Mouse (Mus musculus): ENCODE data around the gene Sorbs1. TPM values are rescaled to one million over a fixed set of nuclear protein-coding genes. Genes with fewer than 3 reads are reported as not detected.

Gene Sorbs1
- total RNA-seq, 4 experiments from 2014 or later = 159 to 179 (median 160) TPM

DNA sequence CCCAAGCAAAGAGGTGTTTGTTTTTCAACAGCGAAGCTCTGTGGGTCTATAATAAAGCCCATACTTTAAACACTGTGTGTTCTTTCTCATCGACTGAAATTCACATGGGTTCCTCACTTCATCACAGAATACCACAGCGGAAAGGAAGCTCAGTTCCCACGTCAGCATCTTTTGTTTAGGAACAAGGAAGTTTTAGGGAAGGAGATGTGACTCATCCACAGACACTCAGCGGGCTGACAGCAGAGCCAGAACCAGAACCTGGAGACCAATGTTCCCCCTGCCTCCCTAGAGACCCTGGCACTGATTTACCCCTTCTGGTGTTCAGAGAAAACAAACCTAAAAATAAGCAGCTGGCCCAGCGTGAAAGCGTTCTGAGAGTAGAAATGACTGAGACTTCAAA lies 208.1 kb downstream of the Sorbs1 start:
- no peak for DNase-seq (ENCODE audit: low spot score in 2 of 2)

DNA sequence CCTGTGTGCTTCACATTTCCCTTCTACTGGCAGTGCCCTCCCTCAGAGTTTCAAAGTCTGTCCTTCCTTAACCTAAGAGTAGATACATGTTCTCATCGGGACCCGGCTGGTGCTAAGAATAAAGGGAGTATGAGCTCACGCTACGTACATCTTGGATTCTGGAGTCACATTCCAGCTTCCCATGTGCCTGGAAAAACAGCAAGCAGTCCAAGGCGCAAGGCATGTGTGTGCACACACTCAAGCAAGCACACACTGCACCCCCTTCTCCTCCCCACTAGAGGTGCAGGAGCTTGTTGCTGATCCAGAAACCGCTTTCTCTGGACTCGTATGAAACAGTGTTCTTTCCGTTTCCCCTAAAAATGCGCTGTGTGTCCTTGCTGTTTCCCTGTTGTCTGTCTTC lies 210.7 kb downstream of the Sorbs1 start:
- peak in 1 of 2 experiments; percentile 57 for DNase-seq (ENCODE audit: low spot score in 2 of 2)

DNA sequence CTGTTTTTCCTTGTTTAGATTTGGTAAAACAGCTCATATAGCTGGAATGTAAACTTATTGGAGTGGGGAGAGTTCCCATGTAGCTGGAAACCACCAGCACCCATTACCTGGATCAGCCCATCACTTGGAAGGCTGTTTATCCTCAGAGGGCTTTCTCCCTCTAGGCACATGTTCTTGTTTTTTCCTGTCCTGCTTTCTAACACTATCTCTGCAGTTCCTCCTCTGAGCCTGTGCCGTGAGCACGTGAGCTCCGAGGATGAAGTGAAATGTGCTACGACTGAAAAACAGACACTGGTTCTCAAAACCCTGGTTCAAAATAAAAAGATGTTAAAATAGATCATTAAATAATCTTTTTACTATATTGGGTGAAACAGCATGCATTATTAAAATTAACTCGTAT lies 211.1 kb downstream of the Sorbs1 start:
- DNase-seq (ENCODE audit: low spot score in 2 of 2) = no peak

DNA sequence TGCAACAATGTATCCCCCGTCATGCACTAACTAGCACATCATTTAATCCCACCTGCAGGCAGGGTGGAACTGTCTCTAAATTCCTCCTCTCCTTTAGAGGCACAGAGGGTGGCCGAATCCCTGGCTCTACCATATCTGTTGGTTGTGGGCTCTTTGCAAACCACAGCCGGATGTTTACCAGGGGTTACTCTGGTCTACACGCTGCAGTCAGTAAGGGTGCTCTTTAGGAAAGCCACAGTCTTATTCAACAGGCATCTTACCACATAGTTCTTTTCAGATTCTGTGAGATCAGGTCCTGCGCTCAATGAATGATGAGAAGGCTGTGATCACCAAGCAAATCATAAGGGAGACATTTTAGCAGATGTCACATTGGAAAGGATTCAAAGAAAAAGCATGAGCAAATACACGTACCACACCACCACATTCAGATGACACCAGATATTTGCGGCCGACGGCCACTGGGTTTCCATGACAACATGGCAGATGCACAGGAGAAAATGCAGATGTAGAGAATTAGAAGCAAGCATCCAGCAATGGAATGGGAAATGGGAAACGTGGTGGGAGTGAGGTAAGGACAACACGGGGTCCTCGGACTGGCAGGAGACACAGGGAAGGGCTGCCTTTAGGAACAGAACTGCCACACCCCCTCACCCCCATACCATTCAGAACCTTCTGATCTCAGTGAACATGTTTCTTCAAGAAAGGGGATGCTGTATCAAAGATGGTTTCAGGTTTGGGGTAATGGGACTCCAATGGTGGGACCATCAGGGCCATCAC lies 213.4 kb downstream of the Sorbs1 start:
- DNase-seq (ENCODE audit: low spot score in 2 of 2) = peak in 1 of 2 experiments; percentile 79

DNA sequence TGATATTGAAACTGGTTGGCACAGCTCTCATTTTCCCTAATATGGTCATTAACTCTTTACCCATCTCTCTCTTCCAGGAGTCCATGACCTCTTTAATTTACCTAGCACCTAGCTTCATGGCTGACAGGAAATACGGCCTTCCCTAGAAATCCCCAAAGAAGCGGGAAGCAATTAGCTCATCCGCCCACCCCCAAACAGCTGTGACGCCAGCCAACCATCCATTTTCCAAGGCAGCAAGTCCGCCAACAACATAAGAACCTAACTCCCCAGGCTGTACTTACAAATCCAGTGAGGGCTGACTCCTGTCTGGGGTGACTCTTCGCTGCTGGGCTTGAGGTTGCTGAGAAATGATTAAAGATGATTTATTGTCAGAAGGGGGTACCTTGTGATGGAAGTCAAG lies 214.4 kb downstream of the Sorbs1 start:
- DNase-seq (ENCODE audit: low spot score in 2 of 2) = no peak

DNA sequence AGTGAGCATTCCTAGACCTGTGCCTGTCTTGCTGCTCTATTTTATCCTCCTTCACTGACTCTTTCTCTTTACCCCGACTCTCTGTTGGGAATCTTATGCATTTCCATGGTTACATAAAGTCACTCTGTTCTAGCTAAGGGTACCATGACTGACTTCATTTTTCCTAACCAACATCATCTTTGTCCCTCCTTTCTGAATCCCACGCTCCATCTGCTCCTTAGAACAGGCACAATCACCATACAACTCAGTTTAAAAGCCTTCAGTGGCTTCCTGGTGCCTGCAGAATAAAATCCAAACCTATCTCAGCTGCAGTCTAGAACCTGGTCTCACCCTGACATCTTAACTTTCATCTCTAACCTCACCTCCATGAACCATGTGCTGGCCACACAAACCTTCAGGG lies 215.0 kb downstream of the Sorbs1 start:
- DNase-seq (ENCODE audit: low spot score in 2 of 2) = peak in 1 of 2 experiments; percentile 76

DNA sequence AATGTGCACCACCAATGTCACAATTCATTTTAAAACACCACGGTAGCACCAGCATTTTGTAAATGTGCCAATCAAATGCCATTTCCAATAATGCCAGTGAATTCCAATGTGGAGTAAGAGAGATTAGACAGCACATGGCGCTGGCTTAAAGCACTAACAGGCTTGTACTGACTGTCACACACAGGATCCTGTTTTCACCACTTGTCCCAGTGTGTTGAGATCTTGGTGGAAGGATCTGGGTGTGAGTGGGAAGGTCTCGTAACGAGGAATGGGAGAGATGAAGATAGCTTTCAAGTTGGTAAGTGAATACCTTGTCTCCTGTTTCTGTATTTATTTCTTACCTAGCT lies 215.8 kb downstream of the Sorbs1 start:
- no peak for DNase-seq (ENCODE audit: low spot score in 2 of 2)

DNA sequence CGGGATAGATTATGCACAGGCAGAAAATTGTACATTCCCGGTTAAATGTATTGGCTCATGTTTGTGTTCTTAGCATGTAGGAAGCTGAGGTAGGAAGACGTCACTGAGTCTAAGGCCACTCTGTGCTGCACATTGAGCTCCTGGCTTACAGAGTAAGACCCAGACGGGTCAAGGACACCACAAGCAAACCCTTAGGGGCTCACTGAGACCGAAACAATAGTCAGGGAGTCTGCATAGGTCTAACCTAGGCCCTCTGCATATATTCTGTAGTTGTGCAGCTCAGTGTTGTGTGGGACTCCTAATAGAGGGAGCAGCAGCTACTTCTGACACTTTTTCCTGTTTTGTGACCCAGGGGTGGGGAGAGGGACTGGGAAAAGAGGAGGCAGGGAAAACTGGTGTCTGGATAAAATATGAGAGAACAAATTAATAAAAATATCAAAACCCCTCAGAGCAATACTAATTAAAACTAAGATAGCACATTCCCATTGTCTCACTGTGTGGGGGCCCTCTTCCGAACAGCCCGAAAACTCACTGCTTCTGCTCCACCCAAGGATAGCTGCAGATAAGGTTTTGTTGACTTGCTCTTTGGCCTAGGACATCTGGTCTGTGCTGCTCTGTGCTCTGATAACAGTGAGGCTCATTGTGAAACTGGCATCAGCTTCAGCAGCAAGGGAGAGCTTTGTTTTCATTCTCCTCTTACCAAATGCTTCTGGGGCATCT lies 216.3 kb downstream of the Sorbs1 start:
- no peak for DNase-seq (ENCODE audit: low spot score in 2 of 2)

DNA sequence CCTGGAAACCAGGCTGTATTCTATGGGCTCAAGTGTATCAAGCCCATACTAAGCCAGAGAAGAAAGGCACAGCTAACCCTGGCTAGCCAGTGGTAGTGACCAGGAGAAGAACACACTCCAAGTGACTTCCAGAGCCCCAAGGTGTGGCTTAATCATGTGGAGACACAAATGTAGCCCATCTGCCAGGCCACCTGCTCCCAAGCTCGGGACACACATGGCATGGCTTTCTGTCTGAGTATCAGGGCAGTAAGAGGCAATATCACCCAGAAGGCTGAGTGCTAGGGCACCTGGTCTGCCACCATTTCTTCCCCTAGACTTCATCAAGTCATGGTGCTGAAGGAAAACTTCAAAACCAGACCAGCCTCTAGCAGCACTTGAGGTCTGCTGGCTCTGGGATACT lies 219.3 kb downstream of the Sorbs1 start:
- DNase-seq (ENCODE audit: low spot score in 2 of 2) = no peak

DNA sequence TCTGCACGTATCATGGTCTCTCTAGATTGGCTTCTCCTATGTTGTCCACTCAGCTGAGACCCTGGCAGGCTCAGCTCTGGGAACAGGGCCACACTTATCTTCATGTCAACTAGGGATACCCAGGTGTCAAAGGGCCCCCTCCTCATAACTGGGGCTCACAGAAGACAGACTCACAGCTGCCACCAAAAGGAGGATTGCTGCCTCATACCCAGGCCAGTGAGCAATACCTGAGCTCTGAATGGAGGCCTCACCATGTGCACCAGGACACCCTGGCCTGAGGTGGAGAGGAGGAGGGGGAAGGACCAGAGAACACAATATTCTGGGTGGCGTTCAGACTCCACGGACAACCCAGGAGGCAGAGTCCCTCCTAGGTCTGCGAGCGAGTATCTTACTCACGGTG lies 219.8 kb downstream of the Sorbs1 start:
- no peak for DNase-seq (ENCODE audit: low spot score in 2 of 2)

DNA sequence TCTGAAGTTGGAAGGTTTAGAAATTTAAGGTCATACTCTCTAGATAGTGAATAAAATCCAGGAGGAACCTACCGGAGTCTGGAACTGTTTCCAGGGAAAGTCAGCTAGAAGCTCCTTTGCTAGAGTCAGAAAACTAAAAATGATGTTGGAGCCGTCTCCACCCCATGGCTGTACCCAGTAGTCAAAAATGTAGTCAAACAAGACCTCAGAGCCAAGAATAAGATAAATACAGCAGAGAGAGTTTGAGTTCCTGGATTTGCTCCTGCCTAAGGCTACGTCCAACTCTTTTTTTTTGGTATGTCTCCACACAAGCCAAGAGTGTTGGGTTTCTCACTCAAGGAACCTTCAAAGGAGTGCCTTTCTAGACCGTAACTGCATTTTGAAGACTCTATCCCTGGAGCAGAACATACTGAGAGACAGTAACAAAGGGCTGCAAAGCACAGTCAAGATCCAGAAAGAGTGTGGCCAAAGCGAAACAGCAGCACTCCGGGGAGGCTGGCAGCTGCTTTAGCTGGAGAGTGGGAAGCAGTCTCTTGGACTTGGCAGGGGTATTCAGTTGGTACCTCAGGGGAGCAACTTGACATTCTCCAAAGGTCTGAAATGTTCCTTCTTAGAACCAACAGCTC lies 223.4 kb downstream of the Sorbs1 start:
- no peak for DNase-seq (ENCODE audit: low spot score in 2 of 2)

DNA sequence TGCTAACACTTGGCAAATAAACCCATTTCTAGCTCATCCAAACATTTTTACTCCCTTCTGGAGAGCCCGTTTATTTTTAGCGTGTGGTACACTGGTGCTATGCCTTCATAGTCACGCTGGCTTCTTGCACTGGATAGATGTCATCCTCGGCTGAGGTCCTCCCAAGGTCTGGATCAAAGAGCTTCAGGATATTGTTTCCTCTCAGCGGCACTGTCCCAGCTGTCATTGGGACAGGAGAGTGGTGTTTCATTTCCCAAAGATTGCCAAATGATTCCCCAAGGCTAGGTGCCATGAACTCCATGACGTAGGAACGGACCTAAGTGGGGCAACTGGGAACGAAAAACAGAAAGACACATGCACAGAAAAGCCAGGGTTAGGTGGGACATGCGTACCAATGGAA lies 225.2 kb downstream of the Sorbs1 start:
- no peak for DNase-seq (ENCODE audit: low spot score in 2 of 2)

DNA sequence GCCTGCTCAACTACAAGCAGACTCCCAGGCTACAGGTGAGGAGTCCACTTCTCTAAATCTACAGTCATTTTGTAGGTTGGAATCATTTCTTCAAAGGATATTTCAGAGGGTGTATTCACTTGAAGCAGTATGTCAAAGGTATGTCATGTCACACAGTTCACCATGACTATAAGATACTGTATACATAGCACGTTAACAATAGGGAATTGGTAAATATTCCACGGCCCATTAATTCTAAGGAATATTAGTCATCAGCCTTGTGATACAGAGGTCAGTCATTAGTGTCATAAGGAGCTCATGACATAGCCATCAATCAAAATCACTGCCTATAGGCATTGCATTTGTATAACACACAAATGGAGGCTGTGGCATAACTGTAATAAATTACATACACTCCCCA lies 228.9 kb downstream of the Sorbs1 start:
- no peak for DNase-seq (ENCODE audit: low spot score in 2 of 2)

DNA sequence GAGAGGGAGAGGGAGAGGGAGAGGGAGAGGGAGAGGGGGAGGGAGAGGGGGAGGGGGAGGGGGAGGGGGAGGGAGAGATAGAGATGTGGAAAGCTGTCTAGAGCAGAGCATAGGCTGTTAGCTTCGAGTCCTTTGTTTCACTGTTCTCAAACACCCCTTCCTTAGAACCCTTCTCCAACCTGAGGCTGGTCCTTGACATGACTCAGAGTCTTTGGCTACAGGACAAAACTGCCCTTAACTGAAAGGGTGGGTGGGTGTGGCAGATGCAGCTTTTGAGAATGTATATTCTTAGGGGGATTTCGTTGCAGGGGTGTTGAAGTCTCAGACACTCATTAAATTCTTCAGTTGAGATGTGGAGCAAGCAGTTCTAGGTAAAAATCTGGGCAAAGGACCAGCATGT lies 230.2 kb downstream of the Sorbs1 start:
- DNase-seq (ENCODE audit: low spot score in 2 of 2) = no peak

DNA sequence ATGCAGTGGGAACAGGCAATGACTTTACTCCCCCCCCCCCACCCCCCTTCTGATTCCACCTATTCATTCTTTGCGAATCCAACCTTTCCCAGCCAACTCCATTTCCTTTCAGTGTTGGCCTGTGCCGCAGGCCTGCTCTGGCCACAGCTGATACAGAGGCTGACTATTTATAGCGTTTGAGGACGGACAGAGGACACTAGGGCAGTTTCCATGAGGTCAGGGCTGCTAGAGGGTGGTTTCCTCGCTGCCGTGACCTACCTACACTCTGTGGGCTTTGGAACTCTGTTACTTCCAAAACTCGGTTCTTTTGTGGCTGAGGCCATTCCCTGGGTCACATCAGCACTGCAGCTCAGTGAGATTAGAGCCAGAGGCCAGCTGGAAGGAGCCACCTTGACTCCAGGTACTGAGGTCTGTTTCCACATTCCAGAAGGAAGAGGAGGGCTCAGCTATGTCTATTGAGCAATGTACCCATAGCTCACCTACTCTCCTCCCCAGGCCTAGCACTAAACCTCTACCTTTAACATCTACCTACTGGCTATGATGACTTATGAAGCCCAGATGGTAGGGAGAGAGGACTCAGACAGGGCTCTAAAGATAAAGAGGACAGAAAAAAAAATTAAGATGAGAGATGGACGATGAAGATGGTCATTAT lies 235.1 kb downstream of the Sorbs1 start:
- DNase-seq (ENCODE audit: low spot score in 2 of 2) = no peak

DNA sequence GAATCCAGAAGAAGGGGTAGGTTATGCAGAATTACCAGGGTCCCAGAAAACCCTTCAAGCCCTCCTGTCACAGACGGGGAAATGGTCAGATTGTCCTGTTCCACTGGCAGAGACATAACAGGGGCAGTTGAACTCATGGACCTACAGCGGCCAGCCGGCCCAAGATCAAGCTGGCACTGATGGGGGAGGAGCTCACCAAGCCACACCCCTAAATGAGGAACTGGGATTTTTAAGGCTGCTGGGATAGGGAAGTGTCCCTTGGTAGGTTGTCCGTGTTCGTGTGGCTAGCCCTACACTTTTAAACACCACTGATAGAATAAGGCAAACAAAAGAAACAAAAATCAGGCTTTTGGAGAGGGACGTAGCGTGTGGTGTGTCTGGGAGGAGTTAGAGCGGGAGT lies 236.1 kb downstream of the Sorbs1 start:
- DNase-seq (ENCODE audit: low spot score in 2 of 2) = no peak

DNA sequence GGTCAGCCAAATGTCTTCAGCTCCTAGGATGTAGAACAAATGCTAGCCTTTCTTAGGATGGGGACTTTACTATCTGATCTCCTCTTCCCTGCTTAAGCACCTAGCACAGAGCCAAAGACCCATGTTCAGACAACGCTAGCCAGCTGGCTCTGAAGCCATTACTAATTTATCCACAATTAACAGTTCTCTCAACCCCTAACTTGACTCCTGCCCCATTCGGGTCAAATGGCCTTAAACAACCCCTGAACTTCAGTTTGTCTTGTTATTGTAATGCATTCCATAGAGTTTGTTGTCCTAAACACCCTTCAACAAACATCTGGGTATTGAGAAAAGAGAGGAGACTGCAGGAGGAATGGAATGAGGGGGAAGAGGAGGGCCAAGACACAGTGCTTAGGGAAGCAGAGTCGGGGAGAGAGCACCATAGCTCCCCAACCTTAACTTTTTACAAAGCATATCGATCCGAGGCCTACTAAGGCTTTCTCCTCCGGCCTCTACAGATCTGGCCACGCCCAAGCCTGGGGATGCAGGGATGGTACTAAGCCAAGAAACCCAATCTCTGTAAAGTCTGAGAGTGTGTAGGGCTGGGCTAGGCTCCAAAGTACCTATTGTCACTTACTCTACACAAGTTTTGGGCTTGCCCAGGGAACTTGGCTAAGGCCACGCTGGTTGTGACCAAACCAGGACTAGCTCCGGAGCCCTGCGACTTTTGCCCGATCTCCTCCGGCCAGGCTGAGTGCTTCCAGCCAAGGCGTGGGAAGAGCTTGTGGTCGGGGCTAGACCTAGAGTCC lies 238.0 kb downstream of the Sorbs1 start:
- DNase-seq (ENCODE audit: low spot score in 2 of 2) = no peak

DNA sequence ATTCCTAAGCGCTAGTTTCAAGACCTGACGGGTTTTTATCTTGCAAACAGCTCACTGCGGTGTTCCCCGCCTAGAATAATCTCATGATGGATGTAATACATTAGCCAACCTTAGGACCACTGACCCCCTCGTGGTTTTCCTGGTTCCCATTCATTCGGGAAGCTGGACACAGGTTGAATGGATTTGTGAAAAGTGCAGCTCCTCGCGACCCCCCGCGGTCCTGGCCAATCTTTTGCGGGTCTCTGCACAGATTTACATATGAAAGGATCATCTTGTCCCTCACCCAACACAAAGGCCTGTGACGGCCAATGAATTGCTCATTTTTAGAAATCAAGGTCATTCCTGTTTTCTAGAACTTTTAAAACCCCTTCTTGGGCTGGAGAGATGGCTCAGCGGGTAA lies 240.9 kb downstream of the Sorbs1 start:
- no peak for DNase-seq (ENCODE audit: low spot score in 2 of 2)

DNA sequence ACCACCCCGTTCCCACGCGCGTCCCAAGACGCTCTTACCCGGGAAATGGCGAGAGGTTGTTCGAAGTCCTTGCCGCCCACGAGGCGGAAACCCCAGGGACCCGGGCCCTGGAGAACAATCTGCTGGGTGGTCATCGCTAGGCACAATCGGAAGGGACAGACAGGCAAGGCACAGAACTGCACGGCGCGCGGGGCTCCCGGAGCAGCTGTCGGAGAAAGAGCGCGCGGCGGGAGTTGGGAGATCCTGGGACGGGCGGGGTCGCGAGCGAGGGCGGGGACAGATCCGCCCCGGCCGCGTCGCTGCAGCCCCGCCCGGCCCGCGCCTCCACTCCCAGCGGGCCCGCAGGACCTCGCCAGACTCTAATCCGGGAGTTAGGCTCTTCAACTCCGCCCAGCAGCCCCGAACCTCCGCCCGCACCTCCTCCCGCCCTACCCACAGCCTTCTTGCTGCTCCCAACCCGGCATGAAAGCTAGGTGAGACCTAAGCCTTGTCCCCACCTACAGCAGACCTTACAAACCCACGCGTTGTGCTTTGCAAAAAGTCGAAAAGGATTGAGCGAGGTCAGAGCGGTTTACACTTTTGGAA lies 242.2 kb downstream of the Sorbs1 start, which contains the start of gene Pdlim1:
Gene Pdlim1 (minus strand): TSS at position 535 of the 585 bp plus-strand sequence.
- no peak for DNase-seq (ENCODE audit: low spot score in 2 of 2)

DNA sequence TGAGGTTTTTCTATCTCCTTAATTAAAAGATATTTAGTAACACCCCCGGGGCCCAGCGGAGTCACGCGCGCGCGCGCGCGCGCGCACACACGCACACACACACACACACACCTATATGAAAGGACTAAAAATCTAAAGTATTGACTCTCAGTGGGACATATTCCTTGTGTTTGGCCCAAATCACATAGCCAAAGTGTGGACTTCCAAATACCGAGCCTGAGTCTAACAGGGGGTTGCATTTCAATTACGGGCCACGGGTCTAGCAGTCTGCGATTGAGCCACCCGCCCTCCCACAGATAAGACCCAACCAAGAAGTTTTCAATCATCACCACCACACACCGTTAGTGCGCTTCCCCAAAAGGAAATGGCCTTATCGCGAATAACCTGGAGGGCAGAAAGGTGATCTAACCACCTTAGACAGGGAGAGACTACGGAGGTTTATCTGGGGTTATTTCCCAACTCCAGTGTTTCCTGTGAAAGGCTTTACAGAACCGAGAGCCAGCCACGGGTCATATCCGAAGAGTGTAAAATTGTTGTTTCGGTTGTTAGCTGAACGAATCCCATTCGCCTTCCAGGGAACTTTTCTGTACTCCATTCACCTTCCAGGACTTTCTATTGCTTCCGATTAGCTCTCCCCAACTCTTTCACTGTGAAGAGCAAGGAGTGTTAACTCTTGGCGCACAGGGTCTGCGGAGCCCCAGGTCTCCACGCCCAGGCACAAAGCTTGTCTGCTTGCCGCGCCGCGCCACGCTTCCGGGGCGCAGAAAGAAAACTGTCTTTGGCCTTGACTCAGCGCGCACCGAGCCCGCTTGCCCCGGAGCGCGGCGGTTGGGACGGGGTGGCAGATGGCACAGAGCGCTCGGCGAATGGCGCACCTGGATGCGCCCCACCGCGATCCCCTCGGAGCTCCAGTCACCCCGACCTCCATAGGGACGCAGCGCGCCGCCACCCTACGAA lies 242.9 kb downstream of the Sorbs1 start:
- no peak for DNase-seq (ENCODE audit: low spot score in 2 of 2)

Measured in left cerebral cortex, adult 8-10 months (tissue).